Mouse (Mus musculus): ENCODE results near the gene Tas2r143.

Gene Tas2r143

GRCm38 (mm10) chr6:42399938-42400337 lies at the start of gene Tas2r143:
Tas2r143 (plus strand) TSS chr6:42400238.
- no peak for DNase-seq (ENCODE audit: low read depth)

GRCm38 (mm10) chr6:42350968-42351775 lies 48.9 kb upstream of the Tas2r143 start:
- DNase-seq (ENCODE audit: low read depth): no peak

- peak; percentile 57 for DNase-seq (ENCODE audit: low read depth)
Observed at GRCm38 (mm10) chr6:42351776-42352485, 48.1 kb upstream of the Tas2r143 start.

- DNase-seq (ENCODE audit: low read depth): no peak
Observed at GRCm38 (mm10) chr6:42352486-42352846, 47.6 kb upstream of the Tas2r143 start.

- DNase-seq (ENCODE audit: low read depth): peak; percentile 38
Observed at GRCm38 (mm10) chr6:42353180-42353579, 46.9 kb upstream of the Tas2r143 start.

GRCm38 (mm10) chr6:42354076-42355019 lies 45.7 kb upstream of the Tas2r143 start:
- peak; percentile 83 for DNase-seq (ENCODE audit: low read depth)

GRCm38 (mm10) chr6:42355366-42355765 lies 44.7 kb upstream of the Tas2r143 start:
- DNase-seq (ENCODE audit: low read depth): no peak

GRCm38 (mm10) chr6:42355794-42356600 lies 44.0 kb upstream of the Tas2r143 start:
- DNase-seq (ENCODE audit: low read depth): no peak

- no peak for DNase-seq (ENCODE audit: low read depth)
Observed at GRCm38 (mm10) chr6:42356913-42357312, 43.1 kb upstream of the Tas2r143 start.

GRCm38 (mm10) chr6:42357901-42358300 lies 42.1 kb upstream of the Tas2r143 start:
- no peak for DNase-seq (ENCODE audit: low read depth)

GRCm38 (mm10) chr6:42358901-42359300 lies 41.1 kb upstream of the Tas2r143 start:
- DNase-seq (ENCODE audit: low read depth): no peak

- peak; percentile 80 for DNase-seq (ENCODE audit: low read depth)
Observed at GRCm38 (mm10) chr6:42359364-42360147, 40.5 kb upstream of the Tas2r143 start.

- DNase-seq (ENCODE audit: low read depth): peak; percentile 46
Observed at GRCm38 (mm10) chr6:42360231-42360840, 39.7 kb upstream of the Tas2r143 start.

GRCm38 (mm10) chr6:42361041-42361895 lies 38.8 kb upstream of the Tas2r143 start:
- DNase-seq (ENCODE audit: low read depth): peak; percentile 36

GRCm38 (mm10) chr6:42362074-42362473 lies 38.0 kb upstream of the Tas2r143 start:
- peak; percentile 40 for DNase-seq (ENCODE audit: low read depth)

GRCm38 (mm10) chr6:42362497-42362896 lies 37.5 kb upstream of the Tas2r143 start:
- no peak for DNase-seq (ENCODE audit: low read depth)

GRCm38 (mm10) chr6:42362974-42363373 lies 37.1 kb upstream of the Tas2r143 start:
- DNase-seq (ENCODE audit: low read depth): no peak

GRCm38 (mm10) chr6:42364066-42364465 lies 36.0 kb upstream of the Tas2r143 start:
- DNase-seq (ENCODE audit: low read depth): no peak

- no peak for DNase-seq (ENCODE audit: low read depth)
Observed at GRCm38 (mm10) chr6:42364607-42365006, 35.4 kb upstream of the Tas2r143 start.
